Mouse (Mus musculus): Measurements from ENCODE around the gene Havcr1. TPM values are rescaled to one million over a fixed set of nuclear protein-coding genes. Genes with fewer than 3 reads are reported as not detected.
"Not testable (repeated sequence)": the region's sequence is repeated elsewhere in the genome, so short reads cannot be mapped to it uniquely, and the experiment has no call there.

Havcr1 gene
- 0.14 and 0.29 TPM in 2 replicates for polyA plus RNA-seq (2014; fragmentation: Nextera tagmentation; extraction: Ambion mirVana)

DNA sequence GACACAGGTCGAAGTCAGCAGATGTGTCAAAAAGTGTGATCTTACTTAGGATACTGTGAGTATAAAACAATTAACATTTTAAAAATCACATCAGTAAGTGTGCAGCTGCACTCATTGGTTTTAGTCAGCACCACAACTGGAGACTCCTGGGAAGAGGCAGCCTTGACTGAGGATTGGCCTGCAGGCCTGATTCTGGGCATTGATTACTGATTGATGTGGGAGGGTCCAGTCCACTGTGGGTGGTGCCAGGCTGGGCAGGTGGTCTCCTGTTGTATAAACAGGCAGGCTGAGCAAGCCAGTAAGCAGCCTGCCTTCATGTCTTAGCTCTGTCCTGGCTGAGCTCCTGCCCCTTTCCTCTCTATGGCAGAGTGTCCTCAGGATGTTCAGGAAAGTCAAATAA lies at the start of gene Havcr1:
Gene Havcr1 (plus strand): TSS at position 5 of the 400 bp plus-strand sequence.
- ATAC-seq (replicated peaks; ENCODE audit: insufficient number of reproducible peaks, low FRiP score, low TSS enrichment); H3K4me3 ChIP-seq (ENCODE audit: low read depth, low read length); H3K9me3 ChIP-seq (replicated peaks; ENCODE audit: control insufficient read depth, low read length); H3K9ac ChIP-seq (ENCODE audit: low read depth, low read length); H3K27ac ChIP-seq (ENCODE audit: low read depth, low read length); H3K4me1 ChIP-seq (ENCODE audit: control insufficient read depth, insufficient read depth, low read length); H3K36me3 ChIP-seq (ENCODE audit: control insufficient read depth, insufficient read depth, low read length); H3K27me3 ChIP-seq (ENCODE audit: control insufficient read depth, insufficient read depth, low read length); H3K4me2 ChIP-seq: not testable (repeated sequence)
- WGBS (ENCODE audit: insufficient replicate concordance): 92% methylated on average over 1 of the region's 1 CpGs

DNA sequence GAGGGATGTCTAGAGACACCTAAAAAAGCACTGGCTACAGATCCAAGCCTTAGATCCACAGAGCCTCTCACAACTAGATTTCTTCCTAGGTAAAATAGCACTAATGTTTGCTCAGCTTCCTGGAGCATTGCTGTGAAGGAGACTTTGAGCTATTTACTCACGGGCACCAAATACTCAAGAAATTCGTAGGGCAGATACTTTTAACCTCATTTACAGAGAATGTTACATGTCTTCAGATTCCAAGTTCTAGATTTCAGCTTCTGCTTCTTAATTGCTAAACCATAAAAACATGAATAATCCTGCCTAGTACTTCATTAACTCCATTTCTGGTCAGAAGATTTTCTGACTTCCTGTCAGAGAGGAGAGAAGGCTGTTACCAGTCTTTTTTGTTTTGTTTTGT lies 44.7 kb upstream of the Havcr1 start:
- Histone ChIP-seq H3K4me2 (no peak overlapping the region), H3K9ac (ENCODE audit: low read depth, low read length) (no peak overlapping the region), H3K27ac (ENCODE audit: low read depth, low read length) (no peak overlapping the region), H3K4me3 (ENCODE audit: low read depth, low read length) (no peak overlapping the region), H3K9me3 (replicated peaks; ENCODE audit: control insufficient read depth, low read length) (no peaks in the 10 kb centered on the region), H3K36me3 (ENCODE audit: control insufficient read depth, insufficient read depth, low read length) (no peaks in the 10 kb centered on the region), H3K4me1 (ENCODE audit: control insufficient read depth, insufficient read depth, low read length) (no peaks in the 10 kb centered on the region), H3K27me3 (ENCODE audit: control insufficient read depth, insufficient read depth, low read length) (no peaks in the 10 kb centered on the region)
- 74% methylated on average over 2 of the region's 2 CpGs for WGBS (ENCODE audit: insufficient replicate concordance)
- no peak for ATAC-seq (replicated peaks; ENCODE audit: insufficient number of reproducible peaks, low FRiP score, low TSS enrichment)

DNA sequence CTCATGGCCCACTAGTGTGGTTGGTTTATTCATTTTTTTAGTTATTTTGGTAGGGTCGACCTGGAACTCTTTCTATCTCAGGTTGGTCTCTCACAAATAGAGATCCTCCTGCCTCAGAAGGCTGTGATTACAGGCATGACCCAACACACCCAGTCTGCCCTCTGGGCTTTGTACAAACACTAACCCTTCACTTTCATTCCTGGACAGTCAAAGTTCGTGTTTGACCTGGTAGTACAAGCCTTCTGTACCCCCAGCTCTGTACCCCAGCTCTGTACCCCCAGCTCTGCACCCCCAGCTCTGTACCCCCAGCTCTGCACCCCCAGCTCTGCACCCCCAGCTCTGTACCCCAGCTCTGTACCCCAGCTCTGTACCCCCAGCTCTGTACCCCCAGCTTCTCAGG lies 39.0 kb upstream of the Havcr1 start:
- not testable (repeated sequence) for H3K4me1 ChIP-seq (ENCODE audit: control insufficient read depth, insufficient read depth, low read length); H3K4me3 ChIP-seq (ENCODE audit: low read depth, low read length); H3K9ac ChIP-seq (ENCODE audit: low read depth, low read length); H3K9me3 ChIP-seq (replicated peaks; ENCODE audit: control insufficient read depth, low read length); ATAC-seq (replicated peaks; ENCODE audit: insufficient number of reproducible peaks, low FRiP score, low TSS enrichment); H3K27ac ChIP-seq (ENCODE audit: low read depth, low read length); H3K27me3 ChIP-seq (ENCODE audit: control insufficient read depth, insufficient read depth, low read length); H3K36me3 ChIP-seq (ENCODE audit: control insufficient read depth, insufficient read depth, low read length); H3K4me2 ChIP-seq
- WGBS (ENCODE audit: insufficient replicate concordance): 73% methylated on average over 2 of the region's 2 CpGs

DNA sequence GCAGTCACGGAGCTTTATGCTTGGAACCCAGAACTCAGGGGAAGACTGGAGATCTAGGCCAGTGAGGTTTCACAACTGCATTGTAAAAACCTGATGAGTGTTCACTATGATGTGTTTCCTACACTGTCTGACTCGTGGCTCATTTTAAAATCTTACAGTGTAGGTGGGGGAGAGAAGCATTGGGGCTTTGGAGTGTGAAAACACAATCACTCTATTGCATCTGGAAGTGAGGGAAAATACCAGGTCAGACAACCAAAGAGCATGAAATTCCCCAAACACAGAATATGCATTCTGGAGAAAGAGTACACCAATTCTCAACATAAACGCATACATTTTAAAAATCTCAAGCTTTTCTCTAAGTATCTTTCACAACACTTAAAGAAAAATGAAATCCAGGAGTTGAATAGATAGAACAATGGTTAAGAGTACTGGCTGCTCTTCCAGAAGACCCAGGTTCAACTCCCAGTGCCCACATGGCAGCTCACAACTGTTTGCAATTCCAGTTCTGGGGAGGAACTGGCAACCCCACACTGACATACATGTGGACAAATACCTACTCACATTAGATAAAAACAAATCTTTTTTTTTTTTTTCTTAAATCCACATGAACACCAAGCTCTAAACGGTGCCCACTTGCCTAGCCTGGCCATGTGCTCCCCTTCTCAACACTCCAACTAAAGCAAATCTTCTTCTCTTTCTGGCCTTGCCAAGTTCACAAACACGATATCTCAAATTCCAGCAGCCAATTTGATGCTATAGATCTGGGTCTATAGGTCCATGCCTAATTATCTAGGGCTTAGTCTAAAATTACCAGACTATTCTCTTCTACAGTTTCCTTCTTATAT lies 37.2 kb upstream of the Havcr1 start:
- no peak for ATAC-seq (replicated peaks; ENCODE audit: insufficient number of reproducible peaks, low FRiP score, low TSS enrichment)
- 73% methylated on average over 5 of the region's 5 CpGs for WGBS (ENCODE audit: insufficient replicate concordance)
- Histone ChIP-seq H3K27me3 (ENCODE audit: control insufficient read depth, insufficient read depth, low read length) (no peaks in the 10 kb centered on the region), H3K9me3 (replicated peaks; ENCODE audit: control insufficient read depth, low read length) (no peaks in the 10 kb centered on the region; the same call in 1 of the 2 replicates), H3K4me3 (ENCODE audit: low read depth, low read length) (no peak overlapping the region), H3K4me2 (no peak overlapping the region), H3K9ac (ENCODE audit: low read depth, low read length) (no peak overlapping the region), H3K4me1 (ENCODE audit: control insufficient read depth, insufficient read depth, low read length) (no peaks in the 10 kb centered on the region), H3K27ac (ENCODE audit: low read depth, low read length) (no peak overlapping the region), H3K36me3 (ENCODE audit: control insufficient read depth, insufficient read depth, low read length) (no peaks in the 10 kb centered on the region)

DNA sequence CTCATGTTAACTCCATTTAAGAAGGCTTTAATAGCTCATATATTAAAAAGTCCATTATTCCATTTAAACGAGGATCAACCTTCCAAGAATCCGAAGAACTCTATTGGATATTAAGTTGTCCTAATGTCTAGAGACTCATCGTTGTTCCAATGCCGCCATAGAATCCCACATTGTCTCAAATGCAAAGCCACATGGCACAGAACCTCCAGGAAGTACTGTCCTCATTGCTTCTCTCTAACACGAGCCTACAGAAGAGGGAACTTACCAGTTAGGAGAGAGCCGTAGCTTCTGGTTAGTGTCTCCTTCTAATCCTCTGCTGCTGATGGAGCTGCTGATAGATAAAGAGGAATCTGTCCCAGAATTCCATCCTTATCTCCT lies 36.6 kb upstream of the Havcr1 start:
- 67% methylated on average over 6 of the region's 6 CpGs for WGBS (ENCODE audit: insufficient replicate concordance)
- no peaks in the 10 kb centered on the region for H3K36me3 ChIP-seq (ENCODE audit: control insufficient read depth, insufficient read depth, low read length)
- no peak overlapping the region for H3K9ac ChIP-seq (ENCODE audit: low read depth, low read length)
- H3K27ac ChIP-seq (ENCODE audit: low read depth, low read length): no peak overlapping the region
- H3K4me3 ChIP-seq (ENCODE audit: low read depth, low read length): no peak overlapping the region
- no peaks in the 10 kb centered on the region; the same call in 1 of the 2 replicates for H3K9me3 ChIP-seq (replicated peaks; ENCODE audit: control insufficient read depth, low read length)
- H3K4me2 ChIP-seq: no peak overlapping the region
- no peak for ATAC-seq (replicated peaks; ENCODE audit: insufficient number of reproducible peaks, low FRiP score, low TSS enrichment)
- H3K27me3 ChIP-seq (ENCODE audit: control insufficient read depth, insufficient read depth, low read length): no peaks in the 10 kb centered on the region
- H3K4me1 ChIP-seq (ENCODE audit: control insufficient read depth, insufficient read depth, low read length): no peaks in the 10 kb centered on the region

DNA sequence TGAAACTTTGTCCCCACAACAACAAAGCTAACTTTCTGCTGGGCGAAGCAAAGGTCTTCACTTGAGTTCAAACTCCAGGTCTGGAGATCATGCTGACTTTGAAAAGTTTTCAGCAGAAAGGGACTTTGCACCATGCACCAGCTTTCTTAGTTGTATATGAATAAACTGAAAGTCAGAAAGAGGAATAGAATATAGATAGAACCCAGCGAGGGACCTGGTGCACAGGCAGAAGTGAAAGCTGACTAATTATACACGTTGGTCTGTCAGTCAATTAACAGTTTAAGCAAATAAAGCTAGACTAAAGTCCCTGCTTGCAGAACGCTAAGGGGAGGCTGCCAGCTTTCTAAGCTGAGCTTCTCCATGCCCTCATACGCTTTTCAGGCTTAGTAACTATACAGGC lies 36.0 kb upstream of the Havcr1 start:
- no peak overlapping the region for H3K4me3 ChIP-seq (ENCODE audit: low read depth, low read length)
- ATAC-seq (replicated peaks; ENCODE audit: insufficient number of reproducible peaks, low FRiP score, low TSS enrichment): no peak
- no peaks in the 10 kb centered on the region for H3K36me3 ChIP-seq (ENCODE audit: control insufficient read depth, insufficient read depth, low read length)
- H3K9ac ChIP-seq (ENCODE audit: low read depth, low read length): no peak overlapping the region
- no peaks in the 10 kb centered on the region; the same call in 1 of the 2 replicates for H3K9me3 ChIP-seq (replicated peaks; ENCODE audit: control insufficient read depth, low read length)
- H3K4me1 ChIP-seq (ENCODE audit: control insufficient read depth, insufficient read depth, low read length): no peaks in the 10 kb centered on the region
- H3K27me3 ChIP-seq (ENCODE audit: control insufficient read depth, insufficient read depth, low read length): no peaks in the 10 kb centered on the region
- no peak overlapping the region for H3K4me2 ChIP-seq
- WGBS (ENCODE audit: insufficient replicate concordance): 67% methylated on average over 5 of the region's 5 CpGs
- no peak overlapping the region for H3K27ac ChIP-seq (ENCODE audit: low read depth, low read length)

DNA sequence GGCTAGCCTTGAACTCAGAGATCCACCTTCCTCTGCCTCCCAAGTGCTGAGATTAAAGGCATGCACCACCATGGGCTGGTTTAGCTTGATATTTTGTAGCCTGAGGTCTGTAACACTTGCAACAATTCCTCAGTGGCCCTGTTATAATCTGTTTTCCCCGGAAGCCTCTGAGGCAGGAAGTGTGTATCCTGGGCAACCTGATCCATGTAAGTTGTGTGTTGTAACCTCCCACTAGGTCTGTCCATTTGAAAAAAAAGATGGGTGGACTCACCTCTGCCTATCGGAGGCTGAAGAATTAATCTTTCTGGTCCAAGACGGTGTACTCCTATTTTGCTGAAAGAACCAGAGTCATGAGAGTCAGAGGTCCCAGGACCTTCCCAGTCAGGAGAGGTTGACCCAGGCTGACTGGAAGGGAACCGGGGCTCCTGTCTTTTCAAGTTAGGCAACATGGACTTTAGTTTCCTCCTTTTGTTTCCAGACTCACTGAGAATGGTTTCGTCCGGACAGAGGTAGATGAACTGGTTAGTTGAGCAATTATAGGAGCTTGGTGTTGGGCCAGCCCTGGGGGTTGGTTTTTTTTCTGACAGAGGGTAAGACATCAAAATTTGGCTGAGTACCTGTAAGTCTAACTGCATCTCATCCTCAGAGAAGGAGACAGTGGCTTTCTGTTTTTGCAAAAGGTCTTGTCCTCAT lies 28.1 kb upstream of the Havcr1 start, which contains the start of gene Timd2:
Gene Timd2 (minus strand): TSS at position 398 of the 693 bp plus-strand sequence.
- Histone ChIP-seq H3K4me3 (ENCODE audit: low read depth, low read length) (no peak within 1 kb of the TSS), H3K9me3 (replicated peaks; ENCODE audit: control insufficient read depth, low read length) (no peaks in the 10 kb centered on the region), H3K27me3 (ENCODE audit: control insufficient read depth, insufficient read depth, low read length) (no peaks in the 10 kb centered on the region), H3K9ac (ENCODE audit: low read depth, low read length) (no peak within 1 kb of the TSS), H3K4me2 (no peak within 1 kb of the TSS), H3K27ac (ENCODE audit: low read depth, low read length) (no peak within 1 kb of the TSS), H3K4me1 (ENCODE audit: control insufficient read depth, insufficient read depth, low read length) (no peaks in the 10 kb centered on the region), H3K36me3 (ENCODE audit: control insufficient read depth, insufficient read depth, low read length) (no peaks in the 10 kb centered on the region)
- WGBS (ENCODE audit: insufficient replicate concordance): 75% methylated on average over 6 of the region's 6 CpGs
- no peak for ATAC-seq (replicated peaks; ENCODE audit: insufficient number of reproducible peaks, low FRiP score, low TSS enrichment)

DNA sequence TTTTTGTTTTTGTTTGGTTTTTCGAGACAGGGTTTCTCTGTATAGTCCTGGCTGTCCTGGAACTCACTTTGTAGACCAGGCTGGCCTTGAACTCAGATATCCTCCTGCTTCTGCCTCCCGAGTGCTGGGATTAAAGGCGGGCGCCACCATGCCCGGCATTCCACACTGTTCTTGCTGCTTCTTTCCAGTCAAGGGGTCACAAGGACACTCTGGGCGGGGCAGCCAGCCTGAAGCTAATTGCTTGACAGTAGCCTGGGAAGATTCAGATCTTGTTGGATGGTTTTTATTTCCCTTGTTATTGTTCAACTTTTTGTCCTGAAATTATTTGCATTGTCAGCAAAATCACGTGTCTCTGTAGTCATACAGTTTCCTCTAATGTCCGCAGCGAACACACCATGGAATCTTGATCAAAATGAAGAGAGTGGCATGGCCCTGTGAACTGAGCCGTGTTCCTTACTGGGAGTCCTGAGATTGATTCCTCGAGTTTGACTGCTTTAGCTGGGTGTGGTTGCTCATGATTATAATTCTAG lies 3.3 kb upstream of the Havcr1 start:
- Histone ChIP-seq H3K4me1 (ENCODE audit: control insufficient read depth, insufficient read depth, low read length) (no peaks in the 10 kb centered on the region), H3K27me3 (ENCODE audit: control insufficient read depth, insufficient read depth, low read length) (no peaks in the 10 kb centered on the region), H3K9ac (ENCODE audit: low read depth, low read length) (no peak overlapping the region), H3K36me3 (ENCODE audit: control insufficient read depth, insufficient read depth, low read length) (no peaks in the 10 kb centered on the region), H3K4me3 (ENCODE audit: low read depth, low read length) (no peak overlapping the region), H3K9me3 (replicated peaks; ENCODE audit: control insufficient read depth, low read length) (no peaks in the 10 kb centered on the region), H3K4me2 (no peak overlapping the region), H3K27ac (ENCODE audit: low read depth, low read length) (no peak overlapping the region)
- 76% methylated on average over 11 of the region's 11 CpGs for WGBS (ENCODE audit: insufficient replicate concordance)
- ATAC-seq (replicated peaks; ENCODE audit: insufficient number of reproducible peaks, low FRiP score, low TSS enrichment): no peak
